Mouse (Mus musculus) liver, embryonic 11.5 days (tissue): Measurements from ENCODE around the gene Pecam1. TPM values are rescaled to one million over a fixed set of nuclear protein-coding genes. Genes with fewer than 3 reads are reported as not detected.
"Not testable (repeated sequence)": the region's sequence is repeated elsewhere in the genome, so short reads cannot be mapped to it uniquely, and the experiment has no call there.

Experiments used
- ATAC-seq: fragments of 200-750 bp; cut with Nextera tagmentation; replicated peaks from 2 replicates; pipeline ENCODE4 v1.8.0; 2017; ENCODE audit warnings: moderate number of reproducible peaks, mild to moderate bottlenecking, moderate TSS enrichment, moderate library complexity; ENCODE audit not compliant: low FRiP score
- DNase-seq: peaks from one replicate; pipeline ENCODE4 v3.0.0-alpha.2; 2017; ENCODE audit warnings: low spot score
- H3K27ac ChIP-seq: fragments of 300-500 bp; sonication (generic); 2 replicates; pipeline ENCODE4 v1.5.1; 2014; ENCODE audit warnings: mild to moderate bottlenecking, low read depth, low read length, control low read depth
- H3K27me3 ChIP-seq: fragments of 300-500 bp; sonication (generic); replicated peaks from 2 replicates; pipeline ENCODE4 v1.6.1; 2014; ENCODE audit warnings: low read length, mixed read lengths; ENCODE audit not compliant: control insufficient read depth, insufficient read depth
- H3K36me3 ChIP-seq: fragments of 300-500 bp; sonication (generic); 2 replicates; pipeline ENCODE4 v1.6.1; 2014; ENCODE audit warnings: mild to moderate bottlenecking, low read length, moderate library complexity, mixed read lengths; ENCODE audit not compliant: control insufficient read depth, insufficient read depth
- H3K4me1 ChIP-seq: fragments of 300-500 bp; sonication (generic); replicated peaks from 2 replicates; pipeline ENCODE4 v1.6.1; 2014; ENCODE audit warnings: low read length, mixed read lengths; ENCODE audit not compliant: control insufficient read depth, insufficient read depth
- H3K4me2 ChIP-seq: fragments of 300-500 bp; sonication (generic); 2 replicates; pipeline ENCODE4 v1.6.1; 2014; ENCODE audit warnings: mild to moderate bottlenecking, control low read depth, moderate library complexity
- H3K4me3 ChIP-seq: fragments of 300-500 bp; sonication (generic); 2 replicates; pipeline ENCODE4 v1.5.1; 2014; ENCODE audit warnings: low read depth, low read length, control low read depth
- H3K9ac ChIP-seq: fragments of 300-500 bp; sonication (generic); 2 replicates; pipeline ENCODE4 v1.6.1; 2014; ENCODE audit warnings: low read depth, low read length, control low read depth
- H3K9me3 ChIP-seq: fragments of 300-500 bp; sonication (generic); 2 replicates; pipeline ENCODE4 v1.6.1; 2016; ENCODE audit warnings: low read length, inconsistent platforms, mixed read lengths; ENCODE audit not compliant: control insufficient read depth
- WGBS: fragments of 180-500 bp; shearing (Covaris S2); extraction: QIAGEN DNeasy Blood & Tissue Kit; methylation state at CpG from one replicate; pipeline ENCODE4 v1.1.7; 2014; 5-methylcytosine and 5-hydroxymethylcytosine counted together
- polyA plus RNA-seq: library from polyadenylated mRNA; unstranded; fragments of >200 nt; fragmentation: Nextera tagmentation; extraction: Ambion mirVana; gene quantifications from 2 replicates; pipeline ENCODE4 v1.2.1, GENCODE M21; 2014

Gene Pecam1
- polyA plus RNA-seq, 1 experiment from 2014 or later = 18.0 TPM

- no peaks in the 10 kb centered on the region for H3K27me3 ChIP-seq
- DNase-seq (no peak), ATAC-seq (no peak)
- no peak overlapping the region for H3K9ac ChIP-seq
- no peak overlapping the region for H3K4me3 ChIP-seq
- H3K9me3 ChIP-seq = 0 out of 2 replicates have a peak, but pooled peaks cover 2% of the 10 kb centered on the region
- WGBS = 83% methylated on average over 1 of the region's 1 CpGs
- peaks cover 12% of the 10 kb centered on the region for H3K4me1 ChIP-seq
- no peak overlapping the region for H3K27ac ChIP-seq
- H3K4me2 ChIP-seq = no peak overlapping the region
- H3K36me3 ChIP-seq = no peaks in the 10 kb centered on the region
Measured at GRCm38 (mm10) chr11:106729656-106730055, 20.8 kb downstream of the Pecam1 start.

GRCm38 (mm10) chr11:106728402-106729366, 21.7 kb downstream of the Pecam1 start:
- H3K9ac ChIP-seq = no peak overlapping the region
- no peaks in the 10 kb centered on the region for H3K36me3 ChIP-seq
- H3K9me3 ChIP-seq = 0 out of 2 replicates have a peak, but pooled peaks cover 2% of the 10 kb centered on the region
- ATAC-seq = peak; percentile 36; the same call in 1 of the 2 replicates
- H3K4me1 ChIP-seq = peaks cover 15% of the 10 kb centered on the region
- no peak overlapping the region for H3K4me2 ChIP-seq
- WGBS = 42% methylated on average over 10 of the region's 10 CpGs
- DNase-seq = no peak
- no peak overlapping the region for H3K4me3 ChIP-seq
- no peak overlapping the region for H3K27ac ChIP-seq
- H3K27me3 ChIP-seq = no peaks in the 10 kb centered on the region

GRCm38 (mm10) chr11:106727967-106728366, 22.5 kb downstream of the Pecam1 start:
- Histone ChIP-seq H3K9me3 (0 out of 2 replicates have a peak, but pooled peaks cover 2% of the 10 kb centered on the region), H3K4me3 (no peak overlapping the region), H3K4me2 (no peak overlapping the region), H3K27me3 (no peaks in the 10 kb centered on the region), H3K36me3 (no peaks in the 10 kb centered on the region), H3K9ac (no peak overlapping the region), H3K4me1 (peaks cover 21% of the 10 kb centered on the region), H3K27ac (no peak overlapping the region; the same call in 1 of the 2 replicates)
- DNase-seq (no peak), ATAC-seq (no peak)
- 73% methylated on average over 5 of the region's 5 CpGs for WGBS

GRCm38 (mm10) chr11:106724916-106725235, 25.6 kb downstream of the Pecam1 start:
- not testable (repeated sequence) for ATAC-seq, H3K4me3 ChIP-seq, H3K9ac ChIP-seq, H3K4me2 ChIP-seq, DNase-seq, H3K36me3 ChIP-seq, H3K9me3 ChIP-seq, H3K27ac ChIP-seq, H3K27me3 ChIP-seq
- H3K4me1 ChIP-seq = peaks cover 27% of the 10 kb centered on the region
- WGBS = 87% methylated on average over 9 of the region's 9 CpGs

GRCm38 (mm10) chr11:106724176-106724915, 26.1 kb downstream of the Pecam1 start:
- ATAC-seq = no peak
- H3K27ac ChIP-seq = no peak overlapping the region
- H3K9ac ChIP-seq = no peak overlapping the region

GRCm38 (mm10) chr11:106723611-106724125, 26.8 kb downstream of the Pecam1 start:
- H3K27me3 ChIP-seq = no peaks in the 10 kb centered on the region
- no peak for DNase-seq
- H3K9ac ChIP-seq = no peak overlapping the region
- H3K27ac ChIP-seq = no peak overlapping the region
- ATAC-seq = no peak
- no peak overlapping the region for H3K4me3 ChIP-seq
- H3K36me3 ChIP-seq = no peaks in the 10 kb centered on the region
- H3K9me3 ChIP-seq = no peaks in the 10 kb centered on the region
- H3K4me1 ChIP-seq = peaks cover 24% of the 10 kb centered on the region
- H3K4me2 ChIP-seq = peak overlapping the region; percentile 28; the same call in 1 of the 2 replicates
- WGBS = 65% methylated on average over 15 of the region's 15 CpGs

More at GRCm38 (mm10) chr11:106724176-106724915, 26.1 kb downstream of the Pecam1 start:
- Histone ChIP-seq H3K9me3 (no peaks in the 10 kb centered on the region), H3K4me2 (no peak overlapping the region; the same call in 1 of the 2 replicates), H3K4me3 (no peak overlapping the region), H3K27me3 (no peaks in the 10 kb centered on the region), H3K4me1 (peaks cover 27% of the 10 kb centered on the region), H3K36me3 (no peaks in the 10 kb centered on the region)
- no peak for DNase-seq
- WGBS = 82% methylated on average over 10 of the region's 10 CpGs

GRCm38 (mm10) chr11:106722831-106723361, 27.5 kb downstream of the Pecam1 start:
- no peaks in the 10 kb centered on the region for H3K36me3 ChIP-seq
- ATAC-seq (peak; percentile 78), DNase-seq (peak; percentile 51)
- 13% methylated on average over 7 of the region's 7 CpGs for WGBS
- H3K9ac ChIP-seq = 0 out of 2 replicates have a peak overlapping the region, but pooled peaks have one; percentile 48
- no peaks in the 10 kb centered on the region for H3K27me3 ChIP-seq
- H3K4me2 ChIP-seq = peak overlapping the region; percentile 54
- no peaks in the 10 kb centered on the region for H3K9me3 ChIP-seq
- H3K4me1 ChIP-seq = peaks cover 18% of the 10 kb centered on the region
- peak overlapping the region; percentile 70 for H3K27ac ChIP-seq
- no peak overlapping the region for H3K4me3 ChIP-seq

GRCm38 (mm10) chr11:106720379-106720778, 30.0 kb downstream of the Pecam1 start:
- Histone ChIP-seq H3K27ac (no peak overlapping the region), H3K4me2 (no peak overlapping the region), H3K9me3 (no peaks in the 10 kb centered on the region), H3K27me3 (no peaks in the 10 kb centered on the region), H3K9ac (no peak overlapping the region), H3K4me3 (no peak overlapping the region), H3K4me1 (peaks cover 22% of the 10 kb centered on the region), H3K36me3 (no peaks in the 10 kb centered on the region)
- DNase-seq (no peak), ATAC-seq (no peak)
- WGBS = 85% methylated on average over 8 of the region's 8 CpGs
